Mouse (Mus musculus) stomach, embryonic 15.5 days (tissue): Measurements from ENCODE around the gene B3gnt7. TPM values are rescaled to one million over a fixed set of nuclear protein-coding genes. Genes with fewer than 3 reads are reported as not detected.
A peak's percentile ranks its signal among the peaks of the same experiment; 100 is the strongest.

ENCODE experiments used
- ATAC-seq: fragments of 200-750 bp; cut with Nextera tagmentation; 2 replicates; pipeline ENCODE4 v1.8.0; 2017; ENCODE audit warnings: low read depth, moderate number of reproducible peaks, moderate TSS enrichment; ENCODE audit not compliant: insufficient read depth, low FRiP score
- H3K27ac ChIP-seq: fragments of 300-500 bp; sonication (generic); 2 replicates; pipeline ENCODE4 v1.5.1; 2015; ENCODE audit warnings: mild to moderate bottlenecking, inconsistent platforms
- H3K27me3 ChIP-seq: fragments of 300-500 bp; sonication (generic); replicated peaks from 2 replicates; pipeline ENCODE4 v1.6.1; 2015; ENCODE audit warnings: inconsistent platforms
- H3K36me3 ChIP-seq: fragments of 300-500 bp; sonication (generic); 2 replicates; pipeline ENCODE4 v1.6.1; 2015; ENCODE audit warnings: inconsistent platforms
- H3K4me1 ChIP-seq: fragments of 300-500 bp; sonication (generic); 2 replicates; pipeline ENCODE4 v1.6.1; 2015; ENCODE audit warnings: inconsistent platforms
- H3K4me2 ChIP-seq: fragments of 300-500 bp; sonication (generic); 2 replicates; pipeline ENCODE4 v1.6.1; 2015; ENCODE audit warnings: mild to moderate bottlenecking, inconsistent platforms
- H3K4me3 ChIP-seq: fragments of 300-500 bp; sonication (generic); replicated peaks from 2 replicates; pipeline ENCODE4 v1.5.1; 2015; ENCODE audit warnings: inconsistent platforms
- H3K9ac ChIP-seq: fragments of 300-500 bp; sonication (generic); 2 replicates; pipeline ENCODE4 v1.6.1; 2015; ENCODE audit warnings: inconsistent platforms
- H3K9me3 ChIP-seq: fragments of 300-500 bp; sonication (generic); 2 replicates; pipeline ENCODE4 v1.6.1; 2016; ENCODE audit warnings: inconsistent platforms
- WGBS: fragments of 180-500 bp; shearing (Covaris S2); methylation state at CpG from one replicate; pipeline ENCODE4 v1.1.7; 2015; 5-methylcytosine and 5-hydroxymethylcytosine counted together
- polyA plus RNA-seq: library from polyadenylated mRNA; unstranded; fragments of >200 nt; fragmentation: Nextera tagmentation; extraction: Ambion mirVana; gene quantifications from 2 replicates; pipeline ENCODE4 v1.2.1, GENCODE M21; 2015

Gene B3gnt7
- polyA plus RNA-seq, 1 experiment from 2014 or later = 5.5 TPM

- Histone ChIP-seq H3K4me3 (peak overlapping the region; percentile 64), H3K9me3 (no peaks in the 10 kb centered on the region), H3K27me3 (peaks cover 22% of the 10 kb centered on the region), H3K27ac (no peak overlapping the region), H3K4me1 (peaks cover 7% of the 10 kb centered on the region; the same call in 1 of the 2 replicates), H3K4me2 (peak overlapping the region; percentile 98), H3K36me3 (no peaks in the 10 kb centered on the region), H3K9ac (peak overlapping the region; percentile 68)
- ATAC-seq = peak; percentile 83
- WGBS = under 1% methylated on average over 64 of the region's 65 CpGs
Measured at GRCm38 (mm10) chr1:86303063-86303872, 636 bp downstream of the B3gnt7 start.

GRCm38 (mm10) chr1:86303873-86304250 is 1.2 kb downstream of the B3gnt7 start:
- no peak for ATAC-seq
- Histone ChIP-seq H3K4me2 (peak overlapping the region; percentile 98), H3K9me3 (no peaks in the 10 kb centered on the region), H3K36me3 (no peaks in the 10 kb centered on the region), H3K4me3 (peak overlapping the region; percentile 64), H3K9ac (peak overlapping the region; percentile 68; the same call in 1 of the 2 replicates), H3K27ac (no peak overlapping the region), H3K4me1 (peaks cover 7% of the 10 kb centered on the region; the same call in 1 of the 2 replicates), H3K27me3 (peaks cover 22% of the 10 kb centered on the region)
- WGBS = 3% methylated on average over 16 of the region's 16 CpGs

- Histone ChIP-seq H3K36me3 (no peaks in the 10 kb centered on the region), H3K4me3 (no peak overlapping the region), H3K9me3 (no peaks in the 10 kb centered on the region), H3K4me1 (peaks cover 7% of the 10 kb centered on the region; the same call in 1 of the 2 replicates), H3K27me3 (peaks cover 22% of the 10 kb centered on the region), H3K4me2 (no peak overlapping the region), H3K9ac (no peak overlapping the region), H3K27ac (no peak overlapping the region)
- WGBS = 90% methylated on average over 3 of the region's 3 CpGs
- ATAC-seq = no peak
Measured at GRCm38 (mm10) chr1:86306686-86307085, 4.1 kb downstream of the B3gnt7 start.

- no peak overlapping the region for H3K9ac ChIP-seq
- WGBS = 86% methylated on average over 7 of the region's 7 CpGs
- ATAC-seq = no peak
- peaks cover 7% of the 10 kb centered on the region; the same call in 1 of the 2 replicates for H3K4me1 ChIP-seq
- no peak overlapping the region for H3K4me3 ChIP-seq
- peaks cover 22% of the 10 kb centered on the region for H3K27me3 ChIP-seq
- no peak overlapping the region for H3K4me2 ChIP-seq
- no peak overlapping the region for H3K27ac ChIP-seq
- H3K9me3 ChIP-seq = no peaks in the 10 kb centered on the region
- no peaks in the 10 kb centered on the region for H3K36me3 ChIP-seq
Measured at GRCm38 (mm10) chr1:86307177-86307762, 4.6 kb downstream of the B3gnt7 start.

- no peak overlapping the region for H3K27ac ChIP-seq
- ATAC-seq = no peak
- no peak overlapping the region for H3K9ac ChIP-seq
- no peak overlapping the region for H3K4me2 ChIP-seq
- peaks cover 21% of the 10 kb centered on the region for H3K27me3 ChIP-seq
- H3K4me3 ChIP-seq = no peak overlapping the region
- peaks cover 3% of the 10 kb centered on the region; the same call in 1 of the 2 replicates for H3K4me1 ChIP-seq
- no peaks in the 10 kb centered on the region for H3K36me3 ChIP-seq
- 48% methylated on average over 4 of the region's 4 CpGs for WGBS
- no peaks in the 10 kb centered on the region for H3K9me3 ChIP-seq
Measured at GRCm38 (mm10) chr1:86307871-86308641, 5.4 kb downstream of the B3gnt7 start.

GRCm38 (mm10) chr1:86309270-86309833 is 6.7 kb downstream of the B3gnt7 start:
- H3K4me3 ChIP-seq = no peak overlapping the region
- H3K9ac ChIP-seq = no peak overlapping the region
- no peaks in the 10 kb centered on the region for H3K36me3 ChIP-seq
- H3K4me1 ChIP-seq = no peaks in the 10 kb centered on the region
- ATAC-seq = no peak
- H3K4me2 ChIP-seq = no peak overlapping the region
- peaks cover 9% of the 10 kb centered on the region for H3K27me3 ChIP-seq
- 82% methylated on average over 7 of the region's 7 CpGs for WGBS
- no peaks in the 10 kb centered on the region for H3K9me3 ChIP-seq
- no peak overlapping the region for H3K27ac ChIP-seq

- Histone ChIP-seq H3K36me3 (no peaks in the 10 kb centered on the region), H3K4me3 (no peak overlapping the region), H3K27me3 (no peaks in the 10 kb centered on the region), H3K4me1 (no peaks in the 10 kb centered on the region), H3K27ac (no peak overlapping the region), H3K4me2 (no peak overlapping the region), H3K9ac (no peak overlapping the region), H3K9me3 (no peaks in the 10 kb centered on the region)
- WGBS = 45% methylated on average over 15 of the region's 15 CpGs
- ATAC-seq = no peak
Measured at GRCm38 (mm10) chr1:86310536-86311310, 8.1 kb downstream of the B3gnt7 start.

- Histone ChIP-seq H3K9ac (no peak overlapping the region), H3K4me1 (no peaks in the 10 kb centered on the region), H3K27me3 (no peaks in the 10 kb centered on the region), H3K27ac (no peak overlapping the region), H3K36me3 (no peaks in the 10 kb centered on the region), H3K4me2 (no peak overlapping the region), H3K9me3 (no peaks in the 10 kb centered on the region), H3K4me3 (no peak overlapping the region)
- WGBS = 40% methylated on average over 10 of the region's 10 CpGs
- ATAC-seq = no peak
Measured at GRCm38 (mm10) chr1:86311467-86312005, 8.9 kb downstream of the B3gnt7 start.

- Histone ChIP-seq H3K27me3 (no peaks in the 10 kb centered on the region), H3K4me2 (no peak overlapping the region), H3K9me3 (no peaks in the 10 kb centered on the region), H3K9ac (no peak overlapping the region), H3K36me3 (no peaks in the 10 kb centered on the region), H3K4me1 (no peaks in the 10 kb centered on the region), H3K27ac (no peak overlapping the region), H3K4me3 (no peak overlapping the region)
- ATAC-seq = peak; percentile 75
- 70% methylated on average over 3 of the region's 3 CpGs for WGBS
Measured at GRCm38 (mm10) chr1:86312269-86312668, 9.6 kb downstream of the B3gnt7 start.

GRCm38 (mm10) chr1:86313096-86313771 is 10.6 kb downstream of the B3gnt7 start:
- Histone ChIP-seq H3K27me3 (no peaks in the 10 kb centered on the region), H3K9me3 (no peaks in the 10 kb centered on the region), H3K36me3 (no peaks in the 10 kb centered on the region), H3K4me2 (0 out of 2 replicates have a peak overlapping the region, but pooled peaks have one; percentile 9), H3K4me3 (no peak overlapping the region), H3K4me1 (no peaks in the 10 kb centered on the region), H3K27ac (no peak overlapping the region), H3K9ac (no peak overlapping the region)
- WGBS = 54% methylated on average over 16 of the region's 16 CpGs
- no peak for ATAC-seq
